Mouse (Mus musculus) heart, embryonic 12.5 days (tissue): ENCODE measurements at regions not wholly inside any gene's neighbourhood (a gene's known extent, or its start where the extent isn't known, plus 50 kb on each side); places are given as distances from the start of the nearest gene placed in this dataset.

Source experiments
- ATAC-seq: fragments of 200-750 bp; cut with Nextera tagmentation; 2 replicates; pipeline ENCODE4 v1.8.0; 2017; ENCODE audit warnings: moderate TSS enrichment, moderate library complexity; ENCODE audit not compliant: insufficient number of reproducible peaks, low FRiP score
- H3K27ac ChIP-seq: fragments of 300-500 bp; sonication (generic); 2 replicates; pipeline ENCODE4 v1.5.1; 2016; ENCODE audit warnings: mild to moderate bottlenecking, moderate library complexity; ENCODE audit not compliant: poor library complexity, severe bottlenecking
- H3K27me3 ChIP-seq: fragments of 300-500 bp; sonication (generic); replicated peaks from 2 replicates; pipeline ENCODE4 v1.6.1; 2016; ENCODE audit warnings: mild to moderate bottlenecking, moderate library complexity
- H3K36me3 ChIP-seq: fragments of 300-500 bp; sonication (generic); 2 replicates; pipeline ENCODE4 v1.6.1; 2016; ENCODE audit warnings: mild to moderate bottlenecking, moderate library complexity
- H3K4me1 ChIP-seq: fragments of 300-500 bp; sonication (generic); replicated peaks from 2 replicates; pipeline ENCODE4 v1.6.1; 2016; ENCODE audit warnings: mild to moderate bottlenecking
- H3K4me2 ChIP-seq: fragments of 300-500 bp; sonication (generic); 2 replicates; pipeline ENCODE4 v1.6.1; 2016; ENCODE audit warnings: mild to moderate bottlenecking, moderate library complexity
- H3K4me3 ChIP-seq: fragments of 300-500 bp; sonication (generic); 2 replicates; pipeline ENCODE4 v1.5.1; 2016; ENCODE audit warnings: mild to moderate bottlenecking
- H3K9ac ChIP-seq: fragments of 300-500 bp; sonication (generic); 2 replicates; pipeline ENCODE4 v1.6.1; 2016; ENCODE audit warnings: mild to moderate bottlenecking, moderate library complexity
- H3K9me3 ChIP-seq: fragments of 300-500 bp; sonication (generic); replicated peaks from 2 replicates; pipeline ENCODE4 v1.6.1; 2016; ENCODE audit warnings: mild to moderate bottlenecking, moderate library complexity
- WGBS: fragments of 180-500 bp; shearing (Covaris S2); methylation state at CpG from one replicate; pipeline ENCODE4 v1.1.7; 2016; 5-methylcytosine and 5-hydroxymethylcytosine counted together

- no peak overlapping the region for H3K4me2 ChIP-seq
- no peaks in the 10 kb centered on the region for H3K4me1 ChIP-seq
- H3K4me3 ChIP-seq = no peak overlapping the region
- H3K27me3 ChIP-seq = no peaks in the 10 kb centered on the region
- no peak overlapping the region for H3K27ac ChIP-seq
- H3K36me3 ChIP-seq = no peaks in the 10 kb centered on the region
- no peak for ATAC-seq
- no peak overlapping the region for H3K9ac ChIP-seq
- H3K9me3 ChIP-seq = no peaks in the 10 kb centered on the region
- 71% methylated on average over 2 of the region's 2 CpGs for WGBS
These were observed 231.9 kb upstream of the Impg1 start for GRCm38 (mm10) chr9:80697171-80697570.

DNA sequence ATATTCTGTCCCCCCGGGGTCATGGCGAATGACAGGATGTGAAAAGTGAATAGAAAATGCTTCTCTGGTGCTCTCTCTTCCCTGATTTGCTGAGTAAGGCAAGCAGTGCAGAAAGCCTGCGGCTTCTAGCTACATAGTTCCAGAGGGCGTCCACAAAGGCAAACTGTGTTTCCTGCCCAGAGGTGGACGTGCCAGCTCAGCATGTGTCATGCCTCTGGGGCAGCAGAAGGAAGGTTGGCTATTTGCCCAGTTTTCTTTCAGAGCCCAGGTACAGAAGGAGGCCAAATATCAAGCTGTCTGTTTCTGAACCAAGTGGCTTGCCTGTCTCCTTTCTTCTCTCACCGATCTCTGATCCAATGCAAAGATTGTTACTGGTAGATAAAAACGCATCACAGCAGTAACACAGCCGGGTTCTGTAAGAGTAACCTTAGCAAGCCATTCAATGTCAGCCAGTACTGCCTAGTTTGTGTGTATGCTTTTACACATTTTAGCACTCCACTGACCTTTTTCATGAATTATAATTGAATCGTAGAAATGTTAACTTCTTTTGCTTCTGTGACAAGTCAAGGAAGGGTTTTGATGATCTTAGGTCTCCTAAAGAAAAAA, 223.3 kb upstream of the Impg1 start:
- peak overlapping the region; percentile 11 for H3K27ac ChIP-seq
- peaks cover 7% of the 10 kb centered on the region; the same call in 1 of the 2 replicates for H3K4me1 ChIP-seq
- H3K9me3 ChIP-seq = no peaks in the 10 kb centered on the region
- WGBS = 46% methylated on average over 9 of the region's 9 CpGs
- no peak overlapping the region for H3K4me2 ChIP-seq
- no peak overlapping the region for H3K4me3 ChIP-seq
- no peaks in the 10 kb centered on the region for H3K27me3 ChIP-seq
- H3K9ac ChIP-seq = no peak overlapping the region
- H3K36me3 ChIP-seq = no peaks in the 10 kb centered on the region
- peak; percentile 74; the same call in 1 of the 2 replicates for ATAC-seq

- no peaks in the 10 kb centered on the region for H3K36me3 ChIP-seq
- no peak overlapping the region for H3K27ac ChIP-seq
- H3K4me3 ChIP-seq = no peak overlapping the region
- H3K27me3 ChIP-seq = no peaks in the 10 kb centered on the region
- no peak overlapping the region for H3K4me2 ChIP-seq
- peaks cover 7% of the 10 kb centered on the region; the same call in 1 of the 2 replicates for H3K4me1 ChIP-seq
- WGBS = 45% methylated on average over 5 of the region's 5 CpGs
- H3K9ac ChIP-seq = no peak overlapping the region
- ATAC-seq = no peak
- H3K9me3 ChIP-seq = no peaks in the 10 kb centered on the region
These were observed 217.9 kb upstream of the Impg1 start for GRCm38 (mm10) chr9:80683030-80683692.

DNA sequence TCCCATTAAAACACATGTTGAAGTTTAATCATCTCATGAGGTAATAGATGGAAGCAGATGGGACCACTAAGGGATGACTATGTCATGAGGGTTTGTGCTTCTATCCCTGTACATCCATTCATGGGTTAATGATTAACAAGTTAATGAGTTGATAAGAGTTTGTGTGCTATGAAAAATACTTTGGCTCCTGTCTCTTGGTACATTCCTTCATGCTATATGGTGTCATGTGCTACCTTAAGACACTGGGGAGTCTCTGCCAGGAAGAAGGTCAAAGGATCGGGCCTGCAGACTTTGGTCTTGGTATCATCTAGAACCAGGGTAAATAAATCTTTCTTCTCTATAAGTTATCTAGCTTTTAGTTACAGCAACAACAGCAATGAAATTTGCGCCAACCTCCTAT, 216.4 kb upstream of the Impg1 start:
- WGBS = 80% methylated on average over 2 of the region's 2 CpGs
- no peak for ATAC-seq

GRCm38 (mm10) chr9:80671483-80671882, 206.2 kb upstream of the Impg1 start:
- Histone ChIP-seq H3K27me3 (no peaks in the 10 kb centered on the region), H3K4me1 (no peaks in the 10 kb centered on the region), H3K27ac (no peak overlapping the region), H3K9ac (no peak overlapping the region), H3K4me2 (no peak overlapping the region), H3K9me3 (no peaks in the 10 kb centered on the region), H3K4me3 (no peak overlapping the region), H3K36me3 (no peaks in the 10 kb centered on the region)
- 46% methylated on average over 1 of the region's 1 CpGs for WGBS
- no peak for ATAC-seq

More for the DNA sequence above, 216.4 kb upstream of the Impg1 start:
- no peaks in the 10 kb centered on the region for H3K36me3 ChIP-seq
- 0 out of 2 replicates have a peak, but pooled peaks cover 5% of the 10 kb centered on the region for H3K4me1 ChIP-seq
- H3K27ac ChIP-seq = no peak overlapping the region
- no peaks in the 10 kb centered on the region for H3K9me3 ChIP-seq
- no peak overlapping the region for H3K4me3 ChIP-seq
- H3K9ac ChIP-seq = no peak overlapping the region
- no peak overlapping the region for H3K4me2 ChIP-seq
- H3K27me3 ChIP-seq = no peaks in the 10 kb centered on the region

DNA sequence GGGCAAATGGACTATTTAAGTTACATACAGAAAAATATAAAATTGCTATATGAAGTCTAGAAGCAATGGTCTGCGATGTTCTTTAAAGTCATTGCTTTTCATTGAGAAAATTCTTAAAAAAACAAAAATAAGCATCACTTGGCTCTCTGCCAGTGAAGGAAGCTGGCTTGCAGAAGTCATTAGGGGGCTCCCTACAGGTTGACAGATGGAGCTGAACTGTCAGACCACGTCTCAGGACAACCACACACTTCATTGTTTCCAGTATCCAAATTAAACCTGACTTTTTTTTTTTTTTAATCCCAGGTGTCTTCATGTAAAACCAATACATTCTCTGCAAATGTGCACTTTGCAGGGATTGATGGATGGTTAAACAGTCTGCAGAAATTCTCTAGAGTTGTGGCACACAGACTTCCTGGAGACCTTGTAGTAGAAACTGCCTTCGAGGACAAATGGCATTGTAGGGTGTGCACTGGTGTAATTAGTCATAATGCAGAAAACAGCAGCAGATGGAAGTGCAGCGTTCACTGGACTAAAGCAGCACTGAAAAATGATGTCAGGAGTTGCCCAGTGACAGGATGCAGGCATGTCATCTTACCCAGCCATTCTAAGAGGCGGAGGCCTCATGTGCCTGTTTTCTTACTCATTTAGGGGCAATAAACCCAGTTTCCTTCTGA, 203.4 kb upstream of the Impg1 start:
- Histone ChIP-seq H3K27ac (no peak overlapping the region), H3K9ac (no peak overlapping the region), H3K9me3 (no peaks in the 10 kb centered on the region), H3K27me3 (no peaks in the 10 kb centered on the region), H3K4me3 (no peak overlapping the region), H3K36me3 (no peaks in the 10 kb centered on the region), H3K4me2 (no peak overlapping the region), H3K4me1 (no peaks in the 10 kb centered on the region)
- WGBS = 66% methylated on average over 5 of the region's 5 CpGs
- no peak for ATAC-seq

- Histone ChIP-seq H3K4me3 (no peak overlapping the region), H3K27me3 (no peaks in the 10 kb centered on the region), H3K9ac (no peak overlapping the region), H3K9me3 (no peaks in the 10 kb centered on the region), H3K4me1 (no peaks in the 10 kb centered on the region), H3K4me2 (no peak overlapping the region), H3K27ac (no peak overlapping the region), H3K36me3 (no peaks in the 10 kb centered on the region)
- no peak for ATAC-seq
- WGBS = 71% methylated on average over 1 of the region's 1 CpGs
These were observed 193.5 kb upstream of the Impg1 start for GRCm38 (mm10) chr9:80658755-80659154.

DNA sequence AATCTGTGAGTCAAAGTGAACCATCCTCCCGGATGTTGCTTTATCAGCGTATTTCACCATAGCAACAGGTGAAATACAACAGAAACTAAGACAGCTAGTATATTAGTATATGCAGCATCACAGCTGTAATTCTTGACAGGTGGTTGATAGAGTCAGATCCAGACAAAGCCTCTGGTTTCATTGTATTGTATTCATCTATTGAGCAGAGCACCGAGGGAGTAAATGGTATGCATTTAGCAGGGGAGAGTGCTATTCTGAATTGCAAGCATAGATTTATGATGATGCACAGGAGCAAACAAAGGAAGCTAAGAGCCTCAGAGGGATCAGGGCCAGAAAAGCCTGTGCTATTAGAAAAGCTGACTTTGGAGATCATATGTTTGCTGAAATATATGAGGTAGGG, 149.8 kb upstream of the Impg1 start:
- Histone ChIP-seq H3K36me3 (no peaks in the 10 kb centered on the region), H3K4me3 (no peak overlapping the region), H3K9me3 (no peaks in the 10 kb centered on the region), H3K27me3 (no peaks in the 10 kb centered on the region), H3K4me1 (no peaks in the 10 kb centered on the region), H3K27ac (no peak overlapping the region), H3K4me2 (no peak overlapping the region), H3K9ac (no peak overlapping the region)
- no peak for ATAC-seq
- 74% methylated on average over 3 of the region's 3 CpGs for WGBS

GRCm38 (mm10) chr9:80600019-80600418, 134.7 kb upstream of the Impg1 start:
- Histone ChIP-seq H3K27ac (no peak overlapping the region), H3K9ac (no peak overlapping the region)
- ATAC-seq = no peak

DNA sequence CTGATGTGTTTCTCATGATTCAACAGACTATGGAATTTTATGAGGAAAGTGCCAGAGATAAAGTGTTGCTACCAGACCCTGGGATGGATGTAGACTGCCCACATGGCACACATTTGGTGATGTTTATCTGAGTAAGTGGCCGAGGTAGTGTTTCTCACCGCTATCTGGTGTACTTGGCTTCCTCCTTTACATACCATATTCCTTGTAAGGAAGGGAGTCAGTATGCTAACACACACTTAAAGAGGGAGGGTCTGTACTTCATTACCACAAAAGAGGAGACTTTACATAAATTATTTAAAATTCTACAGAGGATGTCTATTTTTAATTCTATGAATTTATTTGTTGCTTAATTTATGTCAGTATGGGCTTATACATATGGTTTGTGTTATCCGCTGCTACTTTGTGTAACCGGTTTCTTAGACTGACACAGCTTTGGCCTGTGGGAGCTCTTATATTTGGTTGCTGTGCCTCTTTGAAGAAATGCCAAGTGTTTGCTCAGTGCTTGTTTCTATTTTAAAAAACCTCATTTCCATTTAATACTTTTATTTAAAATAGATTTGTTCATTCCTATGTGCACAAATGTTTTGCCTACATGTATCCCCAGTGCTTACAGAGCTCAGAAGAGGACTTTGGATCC, 100.2 kb upstream of the Impg1 start:
- no peak overlapping the region for H3K4me3 ChIP-seq
- H3K4me1 ChIP-seq = no peaks in the 10 kb centered on the region
- no peak overlapping the region for H3K4me2 ChIP-seq
- no peak overlapping the region for H3K9ac ChIP-seq
- no peak overlapping the region for H3K27ac ChIP-seq
- no peak for ATAC-seq
- H3K9me3 ChIP-seq = no peaks in the 10 kb centered on the region
- H3K36me3 ChIP-seq = no peaks in the 10 kb centered on the region
- no peaks in the 10 kb centered on the region for H3K27me3 ChIP-seq
- 76% methylated on average over 4 of the region's 4 CpGs for WGBS

More at GRCm38 (mm10) chr9:80600019-80600418, 134.7 kb upstream of the Impg1 start:
- Histone ChIP-seq H3K27me3 (no peaks in the 10 kb centered on the region), H3K4me3 (no peak overlapping the region), H3K4me2 (no peak overlapping the region), H3K36me3 (no peaks in the 10 kb centered on the region), H3K9me3 (no peaks in the 10 kb centered on the region), H3K4me1 (no peaks in the 10 kb centered on the region)

DNA sequence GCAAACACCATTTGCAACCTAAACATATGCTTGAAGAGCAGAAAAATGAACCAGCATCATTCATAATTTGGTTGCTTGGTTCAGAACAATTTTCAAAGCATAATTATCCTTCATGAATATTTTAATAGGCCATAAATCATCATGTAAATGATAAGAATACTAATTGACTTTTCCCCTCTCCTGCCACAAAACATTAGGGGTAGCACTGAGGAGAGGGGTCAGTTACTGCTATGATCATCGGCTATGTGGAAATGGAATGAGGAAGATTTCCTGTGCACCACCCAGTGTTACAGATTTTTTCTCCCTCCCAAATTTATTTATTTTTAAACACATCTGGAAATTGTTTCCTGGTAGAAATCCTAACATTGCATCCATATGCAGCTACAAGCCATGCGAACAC, 98.4 kb upstream of the Impg1 start:
- WGBS = 87% methylated on average over 2 of the region's 2 CpGs
- no peak for ATAC-seq
- H3K9ac ChIP-seq = no peak overlapping the region

More for the DNA sequence above, 98.4 kb upstream of the Impg1 start:
- Histone ChIP-seq H3K36me3 (no peaks in the 10 kb centered on the region), H3K9me3 (no peaks in the 10 kb centered on the region), H3K4me3 (no peak overlapping the region), H3K4me2 (no peak overlapping the region), H3K27me3 (no peaks in the 10 kb centered on the region), H3K4me1 (no peaks in the 10 kb centered on the region), H3K27ac (no peak overlapping the region)
